Mouse (Mus musculus): ENCODE measurements around the gene Stx2.
"Not testable (repeated sequence)": the region's sequence is repeated elsewhere in the genome, so short reads cannot be mapped to it uniquely, and the experiment has no call there.

- TF ChIP-seq GATA1, TAL1 (IDR thresholded peaks at IDR 0.05; ENCODE audit: low read length): not testable (repeated sequence)
These were observed 54.0 kb downstream of the Stx2 start for GRCm38 (mm10) chr5:128954371-128954770.

Data from erythroblast, embryonic 14.5 days (primary cell).